Mouse (Mus musculus): ENCODE data around the gene Sult6b2.

Sult6b2 gene

DNA sequence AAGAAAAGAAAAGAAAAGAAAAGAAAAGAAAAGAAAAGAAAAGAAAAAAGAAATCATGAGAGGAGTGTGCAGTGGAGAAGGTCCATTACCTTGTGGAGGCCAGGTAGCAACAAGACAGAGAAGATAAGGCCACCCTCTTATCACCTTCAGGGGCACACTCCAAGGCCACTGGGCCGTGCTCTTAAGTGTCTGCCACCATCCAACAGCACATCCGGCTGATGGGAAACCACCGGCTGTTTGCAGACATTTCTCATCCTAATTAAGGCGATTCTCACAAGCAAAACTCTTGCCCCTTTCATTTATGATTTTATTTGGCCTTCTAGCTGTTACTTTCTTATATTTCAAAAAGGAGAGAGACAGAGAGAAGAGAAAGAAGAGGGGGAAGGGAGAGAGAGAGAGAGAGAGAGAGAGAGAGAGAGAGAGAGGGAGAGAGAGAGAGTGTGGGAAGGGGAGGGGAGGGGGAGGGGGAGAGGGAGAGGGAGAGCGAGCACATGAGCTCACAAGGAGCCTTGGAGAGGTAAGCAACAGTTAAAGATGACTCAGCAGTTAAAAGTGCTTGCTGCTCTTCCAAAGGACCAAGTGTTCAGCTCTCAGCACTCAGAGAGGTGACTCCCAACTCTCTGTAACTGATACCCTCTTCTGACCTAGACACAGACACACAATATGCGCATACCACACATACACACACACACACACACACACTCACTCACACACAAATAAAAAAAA, 5.2 kb upstream of the Sult6b2 start:
- no peak for DNase-seq

DNA sequence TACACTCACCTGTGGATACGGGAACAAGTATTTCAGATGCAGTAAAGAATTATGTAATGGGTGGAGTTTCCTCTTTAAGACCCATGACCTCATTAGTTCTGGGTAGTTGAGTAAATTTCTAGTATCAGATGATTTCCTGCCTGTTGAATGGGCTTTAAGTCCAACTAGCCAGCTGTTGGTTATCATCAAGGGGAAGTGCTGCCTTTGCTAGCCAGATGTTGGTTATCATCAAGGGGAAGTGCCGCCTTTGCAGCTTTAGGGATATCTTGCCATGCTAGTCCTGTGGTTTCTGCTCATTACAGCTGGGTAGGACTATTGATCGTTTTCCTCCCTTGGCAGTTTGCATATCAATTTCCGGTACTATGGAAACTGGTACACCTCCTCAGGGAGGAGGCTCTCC, 2.0 kb upstream of the Sult6b2 start:
- no peak for DNase-seq

GRCm38 (mm10) chr6:142802617-142803525, 1.4 kb downstream of the Sult6b2 start:
- no peak for DNase-seq

DNA sequence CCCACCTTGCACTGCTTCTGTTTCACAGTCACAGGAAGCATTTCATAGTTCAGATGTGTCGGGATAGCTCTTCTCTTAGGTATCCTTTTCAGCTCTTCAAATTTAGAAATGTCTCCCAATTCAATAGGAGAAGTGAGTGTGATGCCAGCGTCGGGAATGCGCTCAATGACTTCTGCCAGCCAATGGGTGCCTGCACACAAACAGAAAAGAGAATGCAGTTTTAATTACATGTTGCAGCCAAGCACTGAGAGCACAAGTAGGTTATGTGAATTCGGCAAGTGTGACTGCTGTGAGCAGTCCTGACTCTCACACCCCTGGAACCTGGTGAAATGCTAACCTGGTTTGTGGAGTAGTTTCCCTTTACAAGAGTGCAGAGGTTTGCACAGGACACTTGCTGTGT, 2.6 kb downstream of the Sult6b2 start:
- no peak for DNase-seq

DNA sequence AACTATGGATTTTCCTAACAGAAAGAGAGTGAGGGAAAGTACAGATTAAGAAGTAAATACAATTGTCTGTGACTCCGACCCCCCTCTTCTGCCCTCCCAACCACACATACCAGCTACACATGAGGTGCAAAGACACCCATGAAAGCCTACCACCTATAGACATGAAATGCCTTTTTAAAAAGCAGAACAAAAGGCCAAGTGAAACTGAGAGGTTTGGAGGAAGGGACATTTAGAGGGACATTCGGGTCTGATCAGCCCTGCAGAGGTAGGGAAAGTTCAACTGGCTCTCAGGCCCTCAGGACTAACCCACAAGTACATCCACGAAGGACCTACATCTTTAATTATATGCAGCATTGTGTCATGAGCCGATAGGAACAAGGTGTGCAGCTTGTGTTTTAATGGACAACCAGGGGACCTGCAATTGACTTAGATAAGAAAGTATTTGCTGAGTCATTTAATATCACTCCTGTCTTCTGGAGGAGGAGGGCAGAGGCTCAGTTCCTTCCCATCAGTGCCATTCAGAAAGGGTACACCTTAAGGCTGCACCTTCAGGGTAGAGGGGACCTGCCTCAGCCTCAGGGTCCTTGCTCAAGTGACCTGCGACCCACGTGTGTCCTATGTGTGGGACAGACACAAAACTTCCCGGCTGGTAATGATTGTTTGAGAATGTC, 4.5 kb downstream of the Sult6b2 start:
- DNase-seq: no peak

DNA sequence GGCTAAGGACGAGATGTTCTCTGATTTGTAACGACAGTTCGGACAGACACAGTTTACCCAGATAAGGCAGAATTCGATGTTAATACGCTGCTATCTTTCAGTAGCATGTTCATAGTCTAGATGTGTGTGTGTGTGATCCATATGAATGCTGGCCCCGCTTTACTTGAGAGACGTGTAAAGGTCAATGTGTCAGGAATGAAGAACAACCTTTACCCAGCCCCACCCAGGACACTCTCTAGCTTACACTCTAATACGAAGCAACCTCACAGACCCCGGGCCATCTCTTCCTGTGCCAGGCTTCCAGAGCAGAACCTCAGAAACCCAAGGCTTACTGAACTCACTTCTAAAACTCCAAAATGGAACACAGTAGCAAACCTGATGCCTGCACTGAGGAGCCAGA, 5.5 kb downstream of the Sult6b2 start:
- DNase-seq: no peak

- DNase-seq: no peak
Observed at GRCm38 (mm10) chr6:142797996-142798395, 6.3 kb downstream of the Sult6b2 start.

DNA sequence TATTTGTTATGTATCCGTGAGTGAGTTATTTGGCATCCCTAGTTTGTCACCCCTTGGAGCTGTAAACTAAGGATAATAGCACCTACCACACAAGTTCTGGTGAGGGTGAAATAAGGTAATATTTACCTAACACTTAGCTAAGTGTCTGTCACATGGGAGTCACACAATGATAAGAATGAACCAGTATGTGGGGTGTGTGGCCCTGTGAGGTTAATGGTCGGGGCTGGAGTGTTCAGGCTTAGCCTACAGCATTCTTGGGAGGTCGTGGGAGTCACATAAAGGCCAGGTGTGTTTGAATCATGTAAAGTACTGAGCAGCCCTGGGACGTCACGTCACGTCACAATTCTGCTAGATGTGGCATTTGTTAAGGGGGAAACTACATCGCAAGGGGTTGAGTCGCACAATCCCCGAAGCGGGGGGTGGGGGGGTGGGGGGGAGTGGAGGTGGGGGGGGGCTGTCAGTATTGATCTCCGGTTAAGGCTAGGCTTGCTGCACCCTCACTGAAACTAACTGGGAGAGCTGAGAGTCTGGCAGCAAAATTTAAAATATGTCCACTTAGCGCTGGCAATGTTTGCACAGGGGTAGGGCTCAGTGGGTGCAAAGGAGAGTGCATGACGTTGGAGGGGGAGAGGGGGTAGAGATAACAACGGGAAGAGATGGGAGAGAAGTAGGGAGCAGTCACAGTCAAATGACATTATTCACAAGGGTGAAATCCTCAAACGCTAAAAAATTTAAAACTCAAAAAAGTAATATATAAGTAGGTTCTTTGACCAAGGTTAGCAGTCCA, 8.5 kb downstream of the Sult6b2 start:
- DNase-seq: no peak

- DNase-seq: no peak
Observed at GRCm38 (mm10) chr6:142795087-142795486, 9.2 kb downstream of the Sult6b2 start.

DNA sequence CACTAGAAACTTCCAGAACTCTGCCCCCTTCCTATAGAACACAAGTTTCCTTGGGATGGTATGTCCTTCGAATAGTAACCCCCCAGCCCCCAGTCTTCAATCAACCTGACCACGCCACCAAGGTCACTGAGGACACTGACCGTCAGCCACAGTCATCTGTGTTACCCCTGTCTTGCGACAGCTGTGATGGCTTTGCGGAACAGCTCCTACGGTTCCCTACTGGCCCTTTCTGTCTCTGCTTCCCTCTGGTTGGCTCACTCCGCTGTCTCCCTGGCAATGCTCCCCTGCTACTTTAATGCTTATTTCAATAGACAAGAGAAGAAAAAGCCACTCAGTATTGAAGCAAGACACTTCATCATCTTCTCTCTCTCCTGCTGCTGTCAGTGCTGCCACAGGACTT, 10.8 kb downstream of the Sult6b2 start:
- DNase-seq: no peak

DNA sequence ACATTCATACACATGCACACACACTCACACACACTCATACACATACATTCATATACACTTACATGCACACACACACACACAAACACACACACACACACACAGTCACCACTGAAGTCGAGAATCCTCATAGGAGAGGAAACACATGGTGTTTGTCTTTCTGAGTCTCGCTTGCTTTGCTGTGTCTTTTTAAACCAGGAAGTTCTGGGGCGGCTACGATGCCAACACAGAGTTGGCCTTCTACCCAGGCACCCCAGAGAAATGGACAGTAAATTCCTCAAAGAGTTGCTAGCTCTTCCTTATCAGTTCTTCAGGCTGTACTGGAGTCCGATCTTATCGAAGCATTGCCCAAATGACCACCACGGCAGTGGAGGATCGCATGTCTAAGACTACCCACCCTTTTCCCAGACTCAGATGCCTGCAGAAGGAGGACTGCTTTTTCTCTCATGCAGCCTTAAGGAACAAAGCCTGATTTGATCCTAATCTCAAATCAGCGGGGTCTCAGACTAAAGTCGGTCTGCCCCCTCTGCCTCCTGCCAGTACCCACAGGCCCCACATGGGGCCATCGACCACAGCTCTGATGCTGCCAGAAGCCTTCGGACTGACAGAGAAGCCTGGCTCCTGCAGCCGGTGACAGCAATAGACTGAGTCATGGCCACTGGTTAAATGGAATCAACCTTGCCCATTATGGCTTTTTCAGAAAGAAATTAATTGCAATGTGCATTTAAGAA, 11.9 kb downstream of the Sult6b2 start:
- no peak for DNase-seq

- DNase-seq: no peak
Observed at GRCm38 (mm10) chr6:142789736-142790135, 14.6 kb downstream of the Sult6b2 start.

GRCm38 (mm10) chr6:142788042-142788987, 16.0 kb downstream of the Sult6b2 start:
- no peak for DNase-seq

GRCm38 (mm10) chr6:142786106-142786505, 18.2 kb downstream of the Sult6b2 start:
- DNase-seq: no peak

GRCm38 (mm10) chr6:142785343-142785742, 19.0 kb downstream of the Sult6b2 start:
- DNase-seq: peak; percentile 39

DNA sequence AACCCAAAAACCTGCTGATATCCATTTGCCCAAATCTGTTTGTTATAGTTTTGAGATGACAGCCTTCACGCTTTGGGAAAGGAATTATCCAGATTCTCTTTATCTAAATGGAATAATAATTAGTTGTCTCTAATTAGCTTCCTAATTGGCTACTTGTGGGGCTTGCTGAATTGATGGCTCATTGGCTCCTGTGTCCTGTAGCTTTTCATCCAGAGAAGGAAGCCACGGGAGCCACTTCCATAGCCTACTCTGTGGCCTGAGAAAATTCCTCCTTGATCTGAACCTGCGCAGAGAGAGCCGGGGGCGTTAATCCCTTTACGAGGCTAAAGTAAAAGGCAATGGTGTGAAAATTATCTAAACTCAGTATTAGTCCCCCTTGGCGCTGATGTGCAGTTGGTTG, 23.0 kb downstream of the Sult6b2 start:
- DNase-seq: no peak

DNA sequence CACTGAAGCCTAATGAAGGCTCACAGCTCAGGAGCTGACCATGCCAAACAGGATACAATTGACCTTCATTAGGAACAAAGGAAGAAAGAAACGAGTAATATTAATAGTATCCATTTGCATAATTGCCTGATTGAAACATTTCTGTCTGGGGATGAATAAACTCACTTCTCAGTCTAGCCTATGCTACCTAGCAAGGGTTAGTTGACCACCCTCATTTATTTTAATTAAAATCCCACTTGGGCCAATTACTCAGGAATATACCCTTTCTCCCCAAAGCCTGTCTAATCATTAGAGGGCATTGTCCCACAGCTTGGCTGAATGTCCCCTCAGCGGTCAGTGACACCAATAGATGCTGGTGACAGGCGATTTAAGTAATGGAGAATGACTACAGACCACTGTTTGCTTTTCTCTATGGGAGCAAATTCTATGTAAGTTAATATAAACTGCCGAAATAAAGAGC, 23.7 kb downstream of the Sult6b2 start:
- DNase-seq: no peak

- DNase-seq: no peak
Observed at GRCm38 (mm10) chr6:142779812-142780573, 24.3 kb downstream of the Sult6b2 start.

DNA sequence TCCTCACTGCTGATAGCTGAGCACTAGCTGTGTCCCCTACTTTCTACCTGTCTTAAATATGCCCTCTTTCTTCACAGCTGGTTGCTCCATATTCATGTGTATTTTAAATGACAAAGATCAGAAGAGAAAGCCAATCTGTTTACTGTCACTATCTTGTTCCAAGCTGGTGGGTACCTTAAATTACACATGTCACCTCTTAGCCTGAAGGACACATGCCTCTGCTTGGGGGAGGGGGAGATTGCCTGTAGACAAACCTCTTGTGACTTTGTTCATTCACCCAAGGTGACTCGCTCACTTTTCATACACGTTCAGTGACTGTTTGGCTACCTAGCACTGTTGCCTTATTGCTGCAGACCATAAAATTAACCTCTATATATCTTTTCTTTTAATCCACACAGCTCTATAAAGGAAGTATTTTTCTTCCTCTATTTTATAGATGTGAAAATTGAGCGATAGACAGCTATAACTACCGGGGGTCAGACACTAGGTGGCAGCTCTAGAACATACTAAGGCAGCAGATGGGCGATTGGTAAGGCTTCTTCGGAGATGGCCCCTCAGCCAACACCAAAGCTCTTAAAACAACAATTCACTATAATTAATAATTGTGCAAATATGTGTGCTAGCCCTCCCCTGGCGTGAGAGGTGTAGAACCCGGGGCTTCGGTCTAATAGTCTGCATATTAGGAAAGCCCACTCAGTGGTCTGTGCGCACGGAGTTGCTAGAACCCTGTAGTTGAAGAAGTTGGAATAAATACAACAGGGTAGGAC, 25.1 kb downstream of the Sult6b2 start:
- peak; percentile 21 for DNase-seq
